Mouse (Mus musculus): ENCODE results near the gene Gprc5c. TPM values are rescaled to one million over a fixed set of nuclear protein-coding genes. Genes with fewer than 3 reads are reported as not detected.

Gprc5c gene
- polyA plus RNA-seq, 1 experiment from 2014 or later = 23.5 TPM

DNA sequence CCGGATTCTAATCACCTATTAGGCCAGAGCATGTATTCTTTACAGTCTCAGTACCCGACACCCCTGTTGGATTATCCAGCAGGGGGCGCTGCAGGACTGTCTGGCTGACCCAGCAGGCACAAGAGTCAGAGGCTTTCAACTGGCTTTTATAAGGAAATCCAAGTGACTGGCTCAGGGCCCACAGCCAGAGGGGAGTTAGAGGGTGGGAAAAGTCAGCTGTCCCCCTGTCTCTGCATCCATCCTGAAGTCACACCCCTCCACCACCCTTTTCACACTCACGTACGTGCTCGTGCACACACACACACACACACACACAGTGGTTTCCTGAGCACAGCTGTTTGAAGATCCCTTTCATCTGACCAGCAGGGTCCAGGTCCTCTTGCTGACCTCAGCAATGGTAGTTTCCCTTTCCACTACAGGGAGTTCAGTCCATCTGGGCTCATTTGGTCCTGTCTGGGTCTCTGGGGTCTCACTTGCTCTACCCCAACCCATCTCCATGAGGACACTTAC is 38.2 kb upstream of the Gprc5c start:
- peak; percentile 55; the same call in 1 of the 2 replicates for ATAC-seq (ENCODE audit: insufficient number of reproducible peaks, insufficient read depth, low FRiP score, low read depth)
- H3K4me2 ChIP-seq (replicated peaks; ENCODE audit: low read depth, low read length) = no peak overlapping the region
- 18% methylated on average over 6 of the region's 6 CpGs for WGBS

DNA sequence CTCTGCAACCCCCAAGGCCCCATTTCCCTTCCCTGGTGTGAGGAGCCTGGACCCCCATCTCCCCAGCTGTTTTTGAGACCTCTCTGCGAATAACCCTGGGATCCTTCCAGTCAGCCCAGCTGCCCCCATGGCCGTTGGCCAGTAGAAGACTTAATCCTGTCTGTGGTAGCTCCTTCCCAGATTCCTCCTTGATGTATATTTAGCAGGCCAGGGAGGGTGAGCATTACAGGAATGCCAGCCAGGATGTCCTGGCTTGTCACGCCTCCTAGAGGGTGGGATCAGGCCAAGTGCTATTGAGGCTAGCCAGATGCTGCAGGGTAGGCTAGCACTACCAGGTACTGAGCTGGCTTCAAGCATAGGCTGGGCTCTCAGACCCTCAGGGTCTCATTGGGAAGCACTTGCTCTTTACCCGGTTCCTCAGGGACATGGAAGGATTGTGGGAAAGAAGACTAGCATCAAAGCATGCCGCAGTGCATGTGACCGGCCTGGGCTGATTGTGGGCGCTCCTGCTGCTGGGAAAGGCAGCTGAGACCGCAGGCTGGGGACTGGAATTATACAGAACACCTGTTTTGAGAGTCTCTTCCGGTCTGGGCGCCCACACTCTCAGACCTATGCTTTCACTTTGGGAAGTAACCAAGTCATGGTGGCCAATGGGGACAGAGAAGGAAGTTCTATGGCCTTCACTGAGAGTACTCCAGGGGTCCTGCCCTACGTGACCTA is 35.9 kb upstream of the Gprc5c start:
- H3K36me3 ChIP-seq (ENCODE audit: control insufficient read depth, insufficient read depth, low read length) = no peaks in the 10 kb centered on the region
- H3K9ac ChIP-seq (replicated peaks; ENCODE audit: low read depth, low read length) = no peak overlapping the region
- no peak for ATAC-seq (ENCODE audit: insufficient number of reproducible peaks, insufficient read depth, low FRiP score, low read depth)
- no peak overlapping the region for H3K27ac ChIP-seq (ENCODE audit: low read length)
- H3K27me3 ChIP-seq (ENCODE audit: control insufficient read depth, insufficient read depth, low read length) = no peaks in the 10 kb centered on the region
- WGBS = 71% methylated on average over 11 of the region's 11 CpGs
- H3K4me3 ChIP-seq (ENCODE audit: low read depth, low read length) = no peak overlapping the region
- no peak overlapping the region for H3K4me2 ChIP-seq (replicated peaks; ENCODE audit: low read depth, low read length)
- 0 out of 2 replicates have a peak, but pooled peaks cover 4% of the 10 kb centered on the region for H3K4me1 ChIP-seq (ENCODE audit: control insufficient read depth, insufficient read depth, low read length)
- H3K9me3 ChIP-seq (ENCODE audit: control insufficient read depth, low read depth, low read length) = no peaks in the 10 kb centered on the region

More for the DNA sequence above, 38.2 kb upstream of the Gprc5c start:
- no peaks in the 10 kb centered on the region for H3K27me3 ChIP-seq (ENCODE audit: control insufficient read depth, insufficient read depth, low read length)
- no peak overlapping the region for H3K4me3 ChIP-seq (ENCODE audit: low read depth, low read length)
- H3K4me1 ChIP-seq (ENCODE audit: control insufficient read depth, insufficient read depth, low read length) = 0 out of 2 replicates have a peak, but pooled peaks cover 1% of the 10 kb centered on the region
- H3K27ac ChIP-seq (ENCODE audit: low read length) = no peak overlapping the region
- no peak overlapping the region for H3K9ac ChIP-seq (replicated peaks; ENCODE audit: low read depth, low read length)
- H3K36me3 ChIP-seq (ENCODE audit: control insufficient read depth, insufficient read depth, low read length) = no peaks in the 10 kb centered on the region
- no peaks in the 10 kb centered on the region for H3K9me3 ChIP-seq (ENCODE audit: control insufficient read depth, low read depth, low read length)

- Histone ChIP-seq H3K36me3 (ENCODE audit: control insufficient read depth, insufficient read depth, low read length) (no peaks in the 10 kb centered on the region), H3K4me2 (replicated peaks; ENCODE audit: low read depth, low read length) (no peak overlapping the region), H3K4me3 (ENCODE audit: low read depth, low read length) (no peak overlapping the region), H3K27me3 (ENCODE audit: control insufficient read depth, insufficient read depth, low read length) (no peaks in the 10 kb centered on the region), H3K27ac (ENCODE audit: low read length) (no peak overlapping the region), H3K9ac (replicated peaks; ENCODE audit: low read depth, low read length) (no peak overlapping the region), H3K9me3 (ENCODE audit: control insufficient read depth, low read depth, low read length) (no peaks in the 10 kb centered on the region), H3K4me1 (ENCODE audit: control insufficient read depth, insufficient read depth, low read length) (0 out of 2 replicates have a peak, but pooled peaks cover 4% of the 10 kb centered on the region)
- ATAC-seq (ENCODE audit: insufficient number of reproducible peaks, insufficient read depth, low FRiP score, low read depth) = no peak
- 93% methylated on average over 4 of the region's 4 CpGs for WGBS
Measured at GRCm38 (mm10) chr11:114816934-114817333, 34.0 kb upstream of the Gprc5c start.

GRCm38 (mm10) chr11:114818185-114818584 is 32.8 kb upstream of the Gprc5c start:
- Histone ChIP-seq H3K9me3 (ENCODE audit: control insufficient read depth, low read depth, low read length) (no peaks in the 10 kb centered on the region), H3K27ac (ENCODE audit: low read length) (no peak overlapping the region), H3K27me3 (ENCODE audit: control insufficient read depth, insufficient read depth, low read length) (no peaks in the 10 kb centered on the region), H3K9ac (replicated peaks; ENCODE audit: low read depth, low read length) (no peak overlapping the region), H3K4me2 (replicated peaks; ENCODE audit: low read depth, low read length) (no peak overlapping the region), H3K4me1 (ENCODE audit: control insufficient read depth, insufficient read depth, low read length) (peaks cover 10% of the 10 kb centered on the region), H3K4me3 (ENCODE audit: low read depth, low read length) (no peak overlapping the region), H3K36me3 (ENCODE audit: control insufficient read depth, insufficient read depth, low read length) (no peaks in the 10 kb centered on the region)
- WGBS = 89% methylated on average over 7 of the region's 7 CpGs
- no peak for ATAC-seq (ENCODE audit: insufficient number of reproducible peaks, insufficient read depth, low FRiP score, low read depth)

DNA sequence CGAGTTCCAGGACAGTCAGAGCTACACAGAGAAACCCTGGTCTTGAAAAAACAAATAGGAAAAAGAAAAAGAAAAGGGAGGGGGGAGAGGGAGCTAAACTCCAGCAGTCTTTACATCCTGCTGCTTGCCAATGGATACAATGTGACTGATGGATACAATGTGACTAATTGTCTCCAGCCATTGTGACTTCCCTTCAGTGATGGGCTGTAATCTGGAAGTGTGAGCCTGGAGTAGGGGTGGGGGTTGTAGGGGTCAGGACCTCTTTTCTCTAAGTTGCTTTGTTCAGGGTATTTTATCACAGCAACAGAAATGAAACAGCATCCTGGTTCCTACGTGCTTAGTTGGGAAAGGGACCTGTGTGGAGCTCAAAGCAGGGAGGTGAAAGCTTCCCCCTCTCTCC is 31.8 kb upstream of the Gprc5c start:
- H3K36me3 ChIP-seq (ENCODE audit: control insufficient read depth, insufficient read depth, low read length) = no peaks in the 10 kb centered on the region
- H3K27ac ChIP-seq (ENCODE audit: low read length) = no peak overlapping the region
- no peak overlapping the region for H3K9ac ChIP-seq (replicated peaks; ENCODE audit: low read depth, low read length)
- H3K9me3 ChIP-seq (ENCODE audit: control insufficient read depth, low read depth, low read length) = no peaks in the 10 kb centered on the region
- no peak for ATAC-seq (ENCODE audit: insufficient number of reproducible peaks, insufficient read depth, low FRiP score, low read depth)
- no peaks in the 10 kb centered on the region for H3K27me3 ChIP-seq (ENCODE audit: control insufficient read depth, insufficient read depth, low read length)
- H3K4me1 ChIP-seq (ENCODE audit: control insufficient read depth, insufficient read depth, low read length) = peaks cover 15% of the 10 kb centered on the region
- 34% methylated on average over 2 of the region's 2 CpGs for WGBS
- no peak overlapping the region for H3K4me3 ChIP-seq (ENCODE audit: low read depth, low read length)
- H3K4me2 ChIP-seq (replicated peaks; ENCODE audit: low read depth, low read length) = no peak overlapping the region

- no peak overlapping the region for H3K4me2 ChIP-seq (replicated peaks; ENCODE audit: low read depth, low read length)
- WGBS = 37% methylated on average over 3 of the region's 3 CpGs
- no peak overlapping the region for H3K4me3 ChIP-seq (ENCODE audit: low read depth, low read length)
- no peaks in the 10 kb centered on the region for H3K27me3 ChIP-seq (ENCODE audit: control insufficient read depth, insufficient read depth, low read length)
- H3K36me3 ChIP-seq (ENCODE audit: control insufficient read depth, insufficient read depth, low read length) = no peaks in the 10 kb centered on the region
- ATAC-seq (ENCODE audit: insufficient number of reproducible peaks, insufficient read depth, low FRiP score, low read depth) = no peak
- H3K4me1 ChIP-seq (ENCODE audit: control insufficient read depth, insufficient read depth, low read length) = peaks cover 15% of the 10 kb centered on the region
- H3K9ac ChIP-seq (replicated peaks; ENCODE audit: low read depth, low read length) = no peak overlapping the region
- H3K27ac ChIP-seq (ENCODE audit: low read length) = no peak overlapping the region
- no peaks in the 10 kb centered on the region for H3K9me3 ChIP-seq (ENCODE audit: control insufficient read depth, low read depth, low read length)
Measured at GRCm38 (mm10) chr11:114820444-114820843, 30.5 kb upstream of the Gprc5c start.

GRCm38 (mm10) chr11:114821325-114821724 is 29.6 kb upstream of the Gprc5c start:
- ATAC-seq (ENCODE audit: insufficient number of reproducible peaks, insufficient read depth, low FRiP score, low read depth) = no peak
- H3K27ac ChIP-seq (ENCODE audit: low read length) = no peak overlapping the region

GRCm38 (mm10) chr11:114822727-114823126 is 28.2 kb upstream of the Gprc5c start:
- H3K27me3 ChIP-seq (ENCODE audit: control insufficient read depth, insufficient read depth, low read length) = no peaks in the 10 kb centered on the region
- no peak overlapping the region for H3K27ac ChIP-seq (ENCODE audit: low read length)
- H3K4me2 ChIP-seq (replicated peaks; ENCODE audit: low read depth, low read length) = no peak overlapping the region
- no peaks in the 10 kb centered on the region for H3K9me3 ChIP-seq (ENCODE audit: control insufficient read depth, low read depth, low read length)
- H3K36me3 ChIP-seq (ENCODE audit: control insufficient read depth, insufficient read depth, low read length) = no peaks in the 10 kb centered on the region
- H3K4me1 ChIP-seq (ENCODE audit: control insufficient read depth, insufficient read depth, low read length) = peaks cover 15% of the 10 kb centered on the region
- WGBS = 35% methylated on average over 12 of the region's 12 CpGs
- H3K4me3 ChIP-seq (ENCODE audit: low read depth, low read length) = no peak overlapping the region
- no peak overlapping the region for H3K9ac ChIP-seq (replicated peaks; ENCODE audit: low read depth, low read length)
- no peak for ATAC-seq (ENCODE audit: insufficient number of reproducible peaks, insufficient read depth, low FRiP score, low read depth)

More at GRCm38 (mm10) chr11:114821325-114821724, 29.6 kb upstream of the Gprc5c start:
- Histone ChIP-seq H3K36me3 (ENCODE audit: control insufficient read depth, insufficient read depth, low read length) (no peaks in the 10 kb centered on the region), H3K27me3 (ENCODE audit: control insufficient read depth, insufficient read depth, low read length) (no peaks in the 10 kb centered on the region), H3K9ac (replicated peaks; ENCODE audit: low read depth, low read length) (no peak overlapping the region), H3K4me2 (replicated peaks; ENCODE audit: low read depth, low read length) (no peak overlapping the region), H3K9me3 (ENCODE audit: control insufficient read depth, low read depth, low read length) (no peaks in the 10 kb centered on the region), H3K4me3 (ENCODE audit: low read depth, low read length) (no peak overlapping the region), H3K4me1 (ENCODE audit: control insufficient read depth, insufficient read depth, low read length) (peaks cover 15% of the 10 kb centered on the region)
- 69% methylated on average over 1 of the region's 1 CpGs for WGBS

All from stomach, embryonic 14.5 days (tissue).